Mouse (Mus musculus): ENCODE measurements around the gene Ascc1.

The Ascc1 gene

GRCm38 (mm10) chr10:60002673-60003212 lies at the start of gene Ascc1, which contains the start of gene Anapc16:
TSS of gene Ascc1 (plus strand) at chr10:60002805.
TSS of gene Anapc16 (minus strand) at chr10:60003135.
- DNase-seq (ENCODE audit: low spot score): peak; percentile 94

DNA sequence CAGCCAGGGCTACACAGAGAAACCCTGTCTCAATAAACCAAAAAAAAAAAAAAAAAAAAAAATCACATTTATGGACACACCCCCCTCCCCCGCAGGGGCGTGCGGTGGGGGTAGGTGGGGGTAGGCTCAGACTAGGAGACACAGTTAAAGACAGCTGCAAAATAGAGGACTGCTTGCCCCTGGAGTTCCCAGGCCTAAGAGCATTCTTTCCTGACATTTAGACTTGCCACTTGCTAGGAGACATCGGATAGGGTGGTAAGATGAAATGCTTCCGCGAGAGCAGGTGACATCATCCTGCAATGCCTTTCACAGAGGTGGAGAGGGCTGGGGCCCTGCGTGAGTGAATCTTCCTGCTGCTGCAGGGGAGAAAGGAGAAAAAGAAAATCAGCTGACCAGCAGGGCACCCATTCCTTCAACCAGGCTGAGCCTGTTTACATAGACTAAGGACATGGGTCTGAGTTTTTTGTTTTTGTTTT lies 49.0 kb upstream of the Ascc1 start:
- DNase-seq (ENCODE audit: low spot score): no peak

GRCm38 (mm10) chr10:59956681-59957080 lies 45.9 kb upstream of the Ascc1 start:
- DNase-seq (ENCODE audit: low spot score): no peak

DNA sequence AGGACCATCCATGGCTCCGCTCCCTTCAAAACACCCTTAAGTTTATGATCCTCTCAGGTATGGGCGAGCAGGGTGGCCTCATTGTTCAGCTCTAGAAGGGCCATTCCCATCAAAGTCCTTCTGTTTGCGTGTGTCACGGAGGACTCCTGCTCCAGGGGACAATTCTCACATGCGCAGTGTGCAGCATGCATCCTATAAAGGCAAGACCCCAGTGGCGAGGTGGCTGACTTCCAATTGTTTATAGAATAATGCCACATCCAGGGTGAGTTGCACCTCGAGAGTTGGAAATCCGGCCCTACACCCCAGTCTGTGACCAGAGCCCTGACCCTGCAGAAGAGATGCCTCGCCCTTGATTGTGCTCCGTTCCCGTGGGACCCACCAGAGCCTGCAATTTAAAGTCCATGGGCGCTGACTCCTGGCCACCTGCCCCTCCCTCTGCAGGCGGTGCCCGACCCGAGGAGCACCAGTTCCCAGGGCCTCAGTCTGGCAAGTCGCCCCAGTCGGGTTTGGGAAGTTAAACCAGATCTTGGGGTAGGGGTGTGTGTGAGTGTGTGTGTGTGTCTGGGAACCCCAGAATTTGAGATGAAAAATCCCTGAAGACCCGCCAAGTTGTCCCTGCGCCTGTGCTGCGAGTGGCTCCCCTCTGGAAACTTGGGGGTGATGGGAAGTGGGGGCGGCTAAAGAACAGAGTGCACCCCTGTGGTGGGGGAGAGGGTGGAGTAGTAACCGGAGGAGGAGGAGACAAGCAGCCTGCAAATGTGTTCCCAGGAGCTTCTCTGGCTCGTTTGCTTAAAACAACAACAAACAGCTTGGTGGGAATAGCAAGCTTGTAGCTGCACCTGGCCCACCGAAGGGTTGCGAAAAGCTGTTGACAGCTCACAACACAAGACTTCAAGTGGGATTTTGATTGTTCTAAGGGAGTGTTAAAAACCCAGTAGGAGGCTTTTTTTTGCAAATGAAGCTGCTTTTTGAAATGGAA lies 45.1 kb upstream of the Ascc1 start:
- DNase-seq (ENCODE audit: low spot score): no peak

GRCm38 (mm10) chr10:59958458-59958857 lies 44.1 kb upstream of the Ascc1 start:
- no peak for DNase-seq (ENCODE audit: low spot score)

GRCm38 (mm10) chr10:59959517-59959916 lies 43.1 kb upstream of the Ascc1 start:
- no peak for DNase-seq (ENCODE audit: low spot score)

GRCm38 (mm10) chr10:59963609-59964008 lies 39.0 kb upstream of the Ascc1 start:
- no peak for DNase-seq (ENCODE audit: low spot score)

- no peak for DNase-seq (ENCODE audit: low spot score)
Measured at GRCm38 (mm10) chr10:59964504-59965361, 37.9 kb upstream of the Ascc1 start.

DNA sequence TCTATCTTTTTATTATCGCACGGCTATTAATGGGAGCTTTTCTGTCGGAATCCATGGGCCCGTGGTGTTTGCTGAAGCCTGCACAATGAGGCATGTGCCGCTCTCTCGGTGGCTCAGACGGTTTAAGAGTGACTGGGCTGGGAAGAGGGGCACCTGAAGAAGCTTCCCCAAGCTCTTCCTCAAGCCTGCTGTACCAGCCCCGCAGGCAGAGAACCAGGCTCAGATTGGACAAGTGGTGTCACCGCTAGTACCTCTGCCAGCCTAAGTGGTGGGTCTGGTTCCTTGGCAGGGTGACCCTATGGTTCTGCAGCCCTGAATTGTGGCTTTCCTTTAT lies 37.3 kb upstream of the Ascc1 start:
- DNase-seq (ENCODE audit: low spot score): no peak

GRCm38 (mm10) chr10:59965788-59966187 lies 36.8 kb upstream of the Ascc1 start:
- no peak for DNase-seq (ENCODE audit: low spot score)

GRCm38 (mm10) chr10:59966743-59967142 lies 35.9 kb upstream of the Ascc1 start:
- DNase-seq (ENCODE audit: low spot score): no peak

DNA sequence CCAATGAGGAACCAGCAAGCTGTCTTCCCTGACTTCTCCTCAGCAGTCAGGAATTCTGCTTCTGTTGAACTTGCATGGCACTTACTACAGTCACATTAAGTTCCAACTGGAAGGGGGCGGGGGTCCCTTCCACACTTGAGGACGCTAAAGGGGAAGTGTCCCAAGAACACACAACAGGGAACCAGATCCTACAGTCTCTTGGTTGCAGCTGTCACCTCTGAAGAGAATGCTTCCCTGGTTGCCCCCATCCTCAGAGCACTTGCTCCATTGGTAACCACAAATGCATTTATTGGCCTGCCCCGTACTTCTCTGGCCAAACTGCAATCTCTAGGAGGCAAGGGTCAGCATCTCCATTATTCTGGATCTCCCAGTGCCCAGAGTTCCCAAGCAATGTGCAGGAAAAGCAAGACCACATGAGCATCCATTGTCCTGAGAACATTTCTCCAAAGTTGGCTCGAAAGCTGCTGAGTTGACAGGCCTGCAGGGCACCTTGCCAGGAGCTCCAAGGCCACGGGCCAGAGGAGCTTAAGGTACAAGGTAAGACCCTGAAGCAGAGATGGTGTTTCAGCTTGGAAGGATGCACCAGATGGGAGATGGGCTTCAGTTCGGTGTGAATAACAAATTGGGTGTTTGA lies 35.2 kb upstream of the Ascc1 start:
- DNase-seq (ENCODE audit: low spot score): no peak

GRCm38 (mm10) chr10:59969821-59970449 lies 32.7 kb upstream of the Ascc1 start:
- DNase-seq (ENCODE audit: low spot score): no peak

DNA sequence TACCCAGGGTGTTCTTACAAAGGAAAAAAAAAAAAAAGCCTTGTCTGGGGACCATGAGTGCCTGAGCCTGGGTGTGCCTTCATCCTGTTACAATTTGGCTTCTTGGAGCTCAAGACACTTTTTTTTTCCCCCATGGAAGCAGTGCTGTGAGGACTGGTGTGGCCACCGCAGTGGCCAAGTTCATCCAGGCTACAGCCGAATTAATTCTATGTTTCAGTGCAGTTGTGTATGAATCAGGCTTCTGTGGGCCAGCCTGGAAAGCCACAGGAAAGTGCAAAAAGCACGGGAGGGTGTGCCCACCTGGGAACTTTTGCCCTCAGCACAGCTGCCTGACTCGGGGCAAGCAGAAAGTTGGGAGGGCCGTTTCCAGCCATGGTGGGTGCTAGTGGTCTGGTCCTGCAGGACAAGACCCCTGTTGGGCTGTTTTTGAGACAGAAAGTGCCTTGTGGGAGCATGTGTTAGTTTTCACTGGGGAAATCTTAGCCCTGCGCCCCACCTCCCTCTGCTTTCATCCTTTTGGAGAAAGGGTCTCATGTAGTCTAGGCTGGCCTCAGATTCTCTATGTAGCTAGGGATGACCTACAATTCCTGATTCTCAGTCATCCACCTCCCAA lies 32.0 kb upstream of the Ascc1 start:
- no peak for DNase-seq (ENCODE audit: low spot score)

GRCm38 (mm10) chr10:59971813-59972212 lies 30.8 kb upstream of the Ascc1 start:
- DNase-seq (ENCODE audit: low spot score): no peak

DNA sequence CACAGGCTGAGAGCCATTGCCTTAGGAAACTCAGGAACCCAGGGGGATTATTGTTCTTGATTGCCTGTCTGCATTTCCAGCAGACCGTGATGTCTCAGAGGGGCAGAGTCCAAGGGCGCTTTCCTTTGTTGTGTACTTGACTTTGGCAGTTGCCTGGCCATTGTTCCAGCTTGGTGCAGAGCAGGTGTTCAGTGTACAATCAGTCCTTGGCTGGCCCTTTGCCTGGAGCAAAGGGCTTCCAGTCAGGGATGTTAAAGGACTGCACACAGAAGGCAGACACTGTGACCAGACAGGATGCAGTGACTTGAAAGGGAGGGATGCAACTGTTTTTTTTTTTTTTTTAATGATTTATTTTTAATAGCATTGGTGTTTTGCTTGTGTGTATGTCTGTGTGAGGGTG lies 30.1 kb upstream of the Ascc1 start:
- no peak for DNase-seq (ENCODE audit: low spot score)

DNA sequence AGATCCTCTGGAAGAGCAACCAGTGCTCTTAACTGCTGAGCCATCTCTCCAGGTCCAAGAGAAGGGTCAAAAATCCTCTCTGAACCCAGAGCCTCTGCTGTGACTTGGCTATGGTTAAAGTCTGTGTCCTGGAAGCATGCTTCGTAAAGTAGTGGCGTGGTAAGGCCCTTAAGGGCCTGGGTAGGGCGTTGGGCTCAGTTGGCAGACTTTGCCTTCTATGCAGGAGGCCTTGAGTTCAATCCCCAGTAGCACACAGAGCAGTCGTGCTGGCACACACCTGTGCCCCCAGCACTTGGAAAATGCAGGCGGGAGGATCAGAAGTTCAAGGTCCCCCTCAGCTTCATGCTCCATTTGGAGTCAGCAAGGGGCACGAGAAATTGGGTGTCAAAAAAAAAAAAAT lies 29.6 kb upstream of the Ascc1 start:
- no peak for DNase-seq (ENCODE audit: low spot score)

- no peak for DNase-seq (ENCODE audit: low spot score)
Measured at GRCm38 (mm10) chr10:59973400-59973799, 29.2 kb upstream of the Ascc1 start.

GRCm38 (mm10) chr10:59974191-59974664 lies 28.4 kb upstream of the Ascc1 start:
- peak; percentile 48 for DNase-seq (ENCODE audit: low spot score)

GRCm38 (mm10) chr10:59974786-59975185 lies 27.8 kb upstream of the Ascc1 start:
- no peak for DNase-seq (ENCODE audit: low spot score)

DNA sequence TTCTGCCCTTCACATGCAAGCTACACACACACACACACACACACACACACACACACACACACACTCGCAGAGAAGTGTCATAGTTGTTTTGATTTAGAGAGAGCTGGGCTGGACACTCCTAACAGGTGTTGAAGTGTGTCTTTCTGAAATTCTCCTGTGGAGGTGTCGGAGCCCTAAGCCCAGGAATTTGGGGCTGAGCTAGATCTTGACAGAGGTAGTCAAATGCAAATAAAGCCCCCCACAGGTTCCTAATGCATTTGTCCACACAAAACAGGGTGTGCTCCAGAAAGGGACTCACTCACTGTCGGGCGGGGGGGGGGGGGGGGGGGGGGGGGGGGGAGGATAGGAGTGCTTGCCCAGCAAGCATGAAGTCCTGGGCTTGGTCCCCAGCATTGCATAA lies 25.5 kb upstream of the Ascc1 start:
- no peak for DNase-seq (ENCODE audit: low spot score)

Data from spleen, adult 12 weeks (tissue).